Mouse (Mus musculus) cortical plate, adult 2 months (tissue): Measurements from ENCODE around the gene Susd1. TPM values are rescaled to one million over a fixed set of nuclear protein-coding genes. Genes with fewer than 3 reads are reported as not detected.

ENCODE experiments used
- H3K27ac ChIP-seq: fragments of 200-500 bp; 2 replicates; pipeline ENCODE4 v1.5.1; 2012; ENCODE audit warnings: low read length, control low read depth, inconsistent platforms; ENCODE audit not compliant: insufficient read depth
- H3K4me1 ChIP-seq: fragments of 200-500 bp; 2 replicates; pipeline ENCODE4 v1.6.1; 2011; ENCODE audit warnings: low read length; ENCODE audit not compliant: control insufficient read depth, insufficient read depth
- H3K4me3 ChIP-seq: fragments of 200-500 bp; 2 replicates; pipeline ENCODE4 v1.5.1; 2011; ENCODE audit warnings: mild to moderate bottlenecking, low read length, control low read depth; ENCODE audit not compliant: insufficient read depth
- CTCF ChIP-seq: fragments of 200-500 bp; IDR thresholded peaks from 2 replicates; pipeline ENCODE4 v1.5.1; 2011; ENCODE audit warnings: mild to moderate bottlenecking, control low read depth, low read length; ENCODE audit not compliant: insufficient read depth; ENCODE audit errors: extremely low read depth
- POLR2A ChIP-seq: fragments of 200-500 bp; IDR thresholded peaks from 2 replicates; pipeline ENCODE4 v1.6.1; 2011; ENCODE audit warnings: mild to moderate bottlenecking, low read length, control low read depth; ENCODE audit not compliant: insufficient read depth; ENCODE audit errors: extremely low read depth
- polyA plus RNA-seq: library from polyadenylated mRNA; depleted of rRNA; stranded (reverse); fragments of >200 nt; gene quantifications from 2 replicates; pipeline ENCODE4 v1.2.3, GENCODE M21; 2012

Susd1 gene
- polyA plus RNA-seq, 1 experiment, result 12.8 TPM

GRCm38 (mm10) chr4:59321181-59322008, 117.0 kb downstream of the Susd1 start:
- Histone ChIP-seq H3K27ac (no peak overlapping the region), H3K4me3 (no peak overlapping the region)

GRCm38 (mm10) chr4:59319136-59319941, 119.1 kb downstream of the Susd1 start:
- Histone ChIP-seq H3K4me1 (no peaks in the 10 kb centered on the region), H3K4me3 (no peak overlapping the region), H3K27ac (no peak overlapping the region)
- TF ChIP-seq POLR2A (no peak), CTCF (no peak)

More at GRCm38 (mm10) chr4:59321181-59322008, 117.0 kb downstream of the Susd1 start:
- no peaks in the 10 kb centered on the region for H3K4me1 ChIP-seq
- no peak for TF ChIP-seq POLR2A
- no peak for TF ChIP-seq CTCF

DNA sequence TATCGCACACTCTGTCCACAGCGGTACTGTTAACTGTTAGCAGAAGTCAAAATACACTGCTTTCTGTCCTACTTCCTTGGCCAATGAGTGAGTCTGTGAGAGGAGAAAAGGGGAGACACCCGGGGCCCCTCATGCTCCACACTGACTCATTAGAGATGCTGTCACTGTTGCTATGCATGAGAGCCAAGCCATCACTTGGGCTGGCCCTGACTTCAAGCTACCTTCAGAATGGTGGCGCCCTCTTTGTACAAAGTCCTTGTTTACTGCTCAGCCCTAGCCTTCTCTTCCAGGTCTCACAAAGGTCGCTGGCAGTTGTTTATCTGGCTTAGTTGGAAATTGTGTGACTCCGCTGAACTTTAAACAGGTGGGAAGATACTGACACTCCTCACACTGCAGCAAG, 119.8 kb downstream of the Susd1 start:
- Histone ChIP-seq H3K27ac (no peak overlapping the region), H3K4me3 (no peak overlapping the region), H3K4me1 (no peaks in the 10 kb centered on the region)
- TF ChIP-seq CTCF (no peak), POLR2A (no peak)

- Histone ChIP-seq H3K4me3 (no peak overlapping the region), H3K4me1 (no peaks in the 10 kb centered on the region), H3K27ac (no peak overlapping the region)
- TF ChIP-seq CTCF (no peak), POLR2A (no peak)
Observed at GRCm38 (mm10) chr4:59315553-59316405, 122.7 kb downstream of the Susd1 start.

- H3K4me1 ChIP-seq, result no peaks in the 10 kb centered on the region
- TF ChIP-seq CTCF (no peak), POLR2A (no peak)
- H3K27ac ChIP-seq, result no peak overlapping the region
- H3K4me3 ChIP-seq, result no peak overlapping the region
Observed at GRCm38 (mm10) chr4:59314939-59315552, 123.4 kb downstream of the Susd1 start.

DNA sequence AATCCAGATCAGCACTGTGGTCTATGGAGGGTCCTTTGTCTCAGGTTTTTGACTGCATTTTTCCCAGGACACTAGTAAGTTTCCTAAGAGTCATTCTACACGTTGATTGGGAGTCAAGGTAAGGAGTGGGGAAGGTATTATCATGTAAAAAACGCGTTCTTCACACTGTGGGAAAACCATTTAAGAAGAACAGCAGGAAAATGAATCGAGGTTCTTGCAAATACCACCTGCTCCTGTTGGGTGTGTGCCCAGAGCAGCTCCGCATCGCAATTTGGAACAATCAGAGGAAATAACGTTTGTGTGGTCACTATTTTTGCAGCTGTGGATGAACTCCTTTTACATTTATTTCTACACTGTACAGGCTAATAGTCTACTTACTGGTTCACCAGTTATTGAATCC, 125.5 kb downstream of the Susd1 start:
- H3K4me1 ChIP-seq, result no peaks in the 10 kb centered on the region
- H3K27ac ChIP-seq, result no peak overlapping the region
- TF ChIP-seq CTCF (no peak), POLR2A (no peak)
- H3K4me3 ChIP-seq, result no peak overlapping the region

GRCm38 (mm10) chr4:59310590-59310989, 127.8 kb downstream of the Susd1 start:
- Histone ChIP-seq H3K27ac (no peak overlapping the region), H3K4me3 (no peak overlapping the region), H3K4me1 (no peaks in the 10 kb centered on the region)
- no peak for TF ChIP-seq POLR2A
- TF ChIP-seq CTCF, result no peak

GRCm38 (mm10) chr4:59307841-59308589, 130.4 kb downstream of the Susd1 start:
- H3K4me1 ChIP-seq, result no peaks in the 10 kb centered on the region
- H3K4me3 ChIP-seq, result no peak overlapping the region
- no peak for TF ChIP-seq CTCF
- H3K27ac ChIP-seq, result no peak overlapping the region
